Comparison of ENCODE assay signal across 27 mouse cellular contexts in the genomic region with DNA sequence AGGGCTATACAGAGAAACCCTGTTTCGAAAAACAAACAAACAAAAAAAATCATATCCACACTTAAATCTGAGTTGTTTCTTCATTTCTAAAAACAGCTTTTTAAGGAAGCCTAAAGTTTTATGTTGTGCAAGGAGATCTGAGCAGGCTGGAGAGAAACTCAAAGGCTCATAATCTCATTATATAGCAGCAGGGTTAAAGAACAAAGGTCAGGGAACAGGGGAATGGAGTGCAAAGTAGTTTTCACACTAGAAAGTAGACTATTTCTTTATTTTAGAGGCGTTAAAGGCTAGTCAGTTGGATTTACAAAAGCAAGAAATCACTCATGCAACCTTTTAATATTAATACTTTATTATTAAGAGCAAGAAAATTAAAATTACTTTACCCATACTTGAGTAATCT. TPM values are rescaled to one million over a fixed set of nuclear protein-coding genes. Genes with fewer than 3 reads are reported as not detected.
"Had no signal": no experiment of that assay in that cellular context is flagged by ENCODE, and none has a peak within 500 bp of the region (broad histone marks: within the 10 kb centered on the region; RNA-seq: fewer than 3 reads in every experiment).

No protein-coding gene starts in this region.

- H3K27me3 ChIP-seq: midbrain, embryonic 13.5 days; midbrain, embryonic 15.5 days; neural tube, embryonic 12.5 days; stomach, embryonic 15.5 days had no signal

- H3K27ac ChIP-seq: midbrain, embryonic 13.5 days; midbrain, embryonic 15.5 days; neural tube, embryonic 12.5 days; stomach, embryonic 15.5 days; stomach, postnatal 0 days had no signal

- H3K36me3 ChIP-seq: midbrain, embryonic 13.5 days; midbrain, embryonic 15.5 days; neural tube, embryonic 12.5 days; stomach, embryonic 15.5 days had no signal

- H3K4me1 ChIP-seq: stomach, embryonic 15.5 days had no signal

- H3K4me2 ChIP-seq: lung, embryonic 14.5 days; midbrain, embryonic 11.5 days; midbrain, embryonic 13.5 days; midbrain, embryonic 15.5 days; neural tube, embryonic 12.5 days; stomach, embryonic 15.5 days had no signal

- H3K9ac ChIP-seq: lung, embryonic 14.5 days; midbrain, embryonic 13.5 days; midbrain, embryonic 15.5 days; neural tube, embryonic 12.5 days; stomach, embryonic 15.5 days had no signal

- ATAC-seq: midbrain, embryonic 13.5 days; midbrain, embryonic 15.5 days had no signal

- DNase-seq: lung, adult 18-20 months; lung, embryonic 14.5 days; lung, postnatal 10 days; lung, postnatal 4 days; retina, postnatal 1 day; right cerebral cortex, adult 18-20 months; right cerebral cortex, postnatal 25 days; right cerebral cortex, postnatal 4 days; thymus, adult 2 months; thymus, postnatal 25 days; thymus, postnatal 4 days had no signal

- H3K4me3 ChIP-seq: megakaryocyte, embryonic 14.5 days; midbrain, embryonic 13.5 days; midbrain, embryonic 15.5 days; neural tube, embryonic 12.5 days; stomach, embryonic 15.5 days had no signal

- H3K9me3 ChIP-seq: megakaryocyte, embryonic 14.5 days; midbrain, embryonic 13.5 days; midbrain, embryonic 15.5 days; neural tube, embryonic 12.5 days; stomach, embryonic 15.5 days had no signal

RNA-seq across cellular contexts. Expression of a gene that starts 33.7 kb away (rescaled TPM):
- total RNA-seq: midbrain, postnatal 0 days; monocyte, adult 5-6 weeks; neutrophil, adult 5-6 weeks had no signal
- polyA plus RNA-seq: liver, embryonic 16.5 days; lung, embryonic 14.5 days; lung, embryonic 16.5 days; midbrain, embryonic 11.5 days; midbrain, embryonic 13.5 days; midbrain, embryonic 15.5 days; midbrain, postnatal 0 days; neural tube, embryonic 12.5 days; neural tube, embryonic 14.5 days; spleen, adult 2 months; stomach, embryonic 15.5 days; stomach, postnatal 0 days; testis, adult 2 months; thymus, adult 2 months; urinary bladder, adult 2 months had no signal
